Mouse (Mus musculus) liver, adult (tissue): ENCODE data around the gene Hoxb2.

Experiments used
- GATA4 ChIP-seq: IDR thresholded peaks from 2 replicates; pipeline ENCODE4 v1.6.1; 2014; ENCODE audit warnings: mild to moderate bottlenecking, low read length; ENCODE audit not compliant: insufficient replicate concordance

Hoxb2 gene

GRCm38 (mm10) chr11:96349491-96350340 lies 609 bp upstream of the Hoxb2 start:
- TF ChIP-seq GATA4: no peak

- TF ChIP-seq GATA4: no peak
These were observed 466 bp downstream of the Hoxb2 start for GRCm38 (mm10) chr11:96350791-96351190.

GRCm38 (mm10) chr11:96351312-96351711 lies 987 bp downstream of the Hoxb2 start:
- TF ChIP-seq GATA4: no peak

- TF ChIP-seq GATA4: no peak
These were observed 1.5 kb downstream of the Hoxb2 start for GRCm38 (mm10) chr11:96351831-96352230.

GRCm38 (mm10) chr11:96352691-96353521 lies 2.6 kb downstream of the Hoxb2 start:
- TF ChIP-seq GATA4: 0 out of 2 replicates have a peak, but pooled peaks have one; percentile 30

- 0 out of 2 replicates have a peak, but pooled peaks have one; percentile 14 for TF ChIP-seq GATA4
These were observed 3.2 kb downstream of the Hoxb2 start for GRCm38 (mm10) chr11:96353522-96353841.

- no peak for TF ChIP-seq GATA4
These were observed 3.6 kb downstream of the Hoxb2 start for GRCm38 (mm10) chr11:96353939-96354338.

GRCm38 (mm10) chr11:96354376-96354775 lies 4.1 kb downstream of the Hoxb2 start:
- no peak for TF ChIP-seq GATA4

GRCm38 (mm10) chr11:96354801-96355311 lies 4.5 kb downstream of the Hoxb2 start:
- no peak for TF ChIP-seq GATA4

GRCm38 (mm10) chr11:96363807-96364206 lies 13.5 kb downstream of the Hoxb2 start:
- no peak for TF ChIP-seq GATA4

- no peak for TF ChIP-seq GATA4
These were observed 15.2 kb downstream of the Hoxb2 start, which contains the start of gene Hoxb1 for GRCm38 (mm10) chr11:96365441-96366091. Gene Hoxb1 (plus strand): TSS chr11:96365752.

- no peak for TF ChIP-seq GATA4
These were observed 16.0 kb downstream of the Hoxb2 start for GRCm38 (mm10) chr11:96366092-96367041.

GRCm38 (mm10) chr11:96367141-96367540 lies 16.8 kb downstream of the Hoxb2 start:
- no peak for TF ChIP-seq GATA4

GRCm38 (mm10) chr11:96368686-96369085 lies 18.4 kb downstream of the Hoxb2 start:
- no peak for TF ChIP-seq GATA4
